Mouse (Mus musculus) embryonic fibroblast, embryonic 13.5 days (primary cell): ENCODE measurements at regions not wholly inside any gene's neighbourhood (a gene's known extent, or its start where the extent isn't known, plus 50 kb on each side); places are given as distances from the start of the nearest gene placed in this dataset.

Experiments
- CTCF ChIP-seq: IDR thresholded peaks from 2 replicates; pipeline ENCODE4 v1.5.1; 2011; ENCODE audit warnings: mild to moderate bottlenecking, control low read depth, low read length, moderate library complexity, borderline replicate concordance; ENCODE audit not compliant: insufficient read depth
- POLR2A ChIP-seq: IDR thresholded peaks from 2 replicates; pipeline ENCODE4 v1.6.1; 2011; ENCODE audit warnings: low read depth, mild to moderate bottlenecking, control low read depth, low read length, moderate library complexity

GRCm38 (mm10) chr6:100376656-100377055, 89.4 kb upstream of the Rybp start:
- TF ChIP-seq CTCF (no peak), POLR2A (no peak)
